8 mouse cellular contexts compared by ENCODE assay signal in genomic region chr12:55560025-55560690, GRCm38 (mm10). TPM values are rescaled to one million over a fixed set of nuclear protein-coding genes. Genes with fewer than 3 reads are reported as not detected.
A peak's percentile ranks its signal among the peaks of the same experiment; 100 is the strongest.
DNase-seq lines count a peak whose midpoint lies in the region; ATAC-seq and TF ChIP-seq lines count a peak whose summit lies in the region.

No protein-coding gene starts in this region.

- no peak for ATAC-seq in forebrain, embryonic 14.5 days
- no peak for ATAC-seq in lung, embryonic 15.5 days (ENCODE audit: borderline replicate concordance, extremely low read depth, low FRiP score, low TSS enrichment)

- 8% methylated on average over 19 of the region's 19 CpGs for WGBS in forebrain, embryonic 14.5 days
- WGBS in kidney, adult 2 months: 14% methylated on average over 19 of the region's 19 CpGs
- 11% methylated on average over 19 of the region's 19 CpGs for WGBS in lung, embryonic 15.5 days

- peak overlapping the region; percentile 39 for H3K4me2 ChIP-seq in forebrain, embryonic 14.5 days (ENCODE audit: low read length)
- H3K4me2 ChIP-seq in lung, embryonic 15.5 days: peak overlapping the region; percentile 58

- H3K27me3 ChIP-seq in testis, adult 2 months (ENCODE audit: control insufficient read depth, insufficient read depth, low read length): no peaks in the 10 kb centered on the region
- no peaks in the 10 kb centered on the region for H3K27me3 ChIP-seq in forebrain, embryonic 14.5 days (replicated peaks; ENCODE audit: control insufficient read depth, insufficient read depth, low read length)
- H3K27me3 ChIP-seq in kidney, adult 2 months (replicated peaks; ENCODE audit: control insufficient read depth, insufficient read depth, low read length): no peaks in the 10 kb centered on the region
- no peaks in the 10 kb centered on the region for H3K27me3 ChIP-seq in lung, embryonic 15.5 days

- H3K36me3 ChIP-seq in testis, adult 2 months (ENCODE audit: control insufficient read depth, insufficient read depth, low read length): no peaks in the 10 kb centered on the region
- no peaks in the 10 kb centered on the region for H3K36me3 ChIP-seq in forebrain, embryonic 14.5 days (ENCODE audit: control insufficient read depth, insufficient read depth, low read length)
- no peaks in the 10 kb centered on the region for H3K36me3 ChIP-seq in kidney, adult 2 months (ENCODE audit: control insufficient read depth, insufficient read depth, low read length)
- no peaks in the 10 kb centered on the region for H3K36me3 ChIP-seq in lung, embryonic 15.5 days

- no peak for TF ChIP-seq CTCF in testis, adult 2 months (IDR thresholded peaks at IDR 0.05; ENCODE audit: control insufficient read depth, insufficient read depth, insufficient replicate concordance, low read depth, low read length)
- no peak for TF ChIP-seq CTCF in kidney, adult 2 months (conservative IDR thresholded peaks at IDR 0.05; ENCODE audit: insufficient read depth, insufficient read length, low read depth, low read length)

- peak overlapping the region; percentile 67 for H3K4me3 ChIP-seq in testis, adult 2 months (ENCODE audit: control insufficient read depth, low read depth, low read length)
- peak overlapping the region; percentile 8; the same call in 1 of the 2 replicates for H3K4me3 ChIP-seq in forebrain, embryonic 14.5 days (ENCODE audit: low read depth, low read length)
- H3K4me3 ChIP-seq in kidney, adult 2 months (ENCODE audit: insufficient read depth, low read depth, low read length): peak overlapping the region; percentile 34
- H3K4me3 ChIP-seq in lung, embryonic 15.5 days: peak overlapping the region; percentile 36

- H3K9me3 ChIP-seq in forebrain, embryonic 14.5 days (replicated peaks; ENCODE audit: control insufficient read depth, low read length): no peaks in the 10 kb centered on the region
- no peaks in the 10 kb centered on the region for H3K9me3 ChIP-seq in lung, embryonic 15.5 days

- peaks cover 9% of the 10 kb centered on the region for H3K4me1 ChIP-seq in testis, adult 2 months (ENCODE audit: control insufficient read depth, insufficient read depth, low read length)
- peaks cover 4% of the 10 kb centered on the region; the same call in 1 of the 2 replicates for H3K4me1 ChIP-seq in forebrain, embryonic 14.5 days (ENCODE audit: control insufficient read depth, insufficient read depth, low read length)
- H3K4me1 ChIP-seq in kidney, adult 2 months (ENCODE audit: control insufficient read depth, insufficient read depth, low read length): no peaks in the 10 kb centered on the region
- H3K4me1 ChIP-seq in lung, embryonic 15.5 days: no peaks in the 10 kb centered on the region

- DNase-seq in testis, postnatal 10 days (ENCODE audit: low spot score): no peak
- no peak for DNase-seq in forebrain, embryonic 14.5 days (ENCODE audit: low spot score)
- DNase-seq in kidney, adult 2 months: peak; percentile 51
- DNase-seq in retina, embryonic 14.5 days (ENCODE audit: low spot score): peak; percentile 38
- no peak for DNase-seq in left cerebral cortex, adult 8-10 months (ENCODE audit: low spot score in 2 of 2)
- DNase-seq in B cell, adult 2 months: no peak

- H3K9ac ChIP-seq in forebrain, embryonic 14.5 days (ENCODE audit: low read length): 0 out of 2 replicates have a peak overlapping the region, but pooled peaks have one; percentile 36
- no peak overlapping the region for H3K9ac ChIP-seq in lung, embryonic 15.5 days

- TF ChIP-seq POLR2A in testis, adult 2 months (IDR thresholded peaks at IDR 0.05; ENCODE audit: control insufficient read depth, low read depth, low read length): no peak
- TF ChIP-seq POLR2A in kidney, adult 2 months (IDR thresholded peaks at IDR 0.05; ENCODE audit: low read depth, low read length): no peak

- H3K27ac ChIP-seq in testis, adult 2 months (ENCODE audit: control insufficient read depth, insufficient read depth, low read depth, low read length): no peak overlapping the region
- no peak overlapping the region for H3K27ac ChIP-seq in forebrain, embryonic 14.5 days (ENCODE audit: low read depth, low read length)
- H3K27ac ChIP-seq in kidney, adult 2 months (ENCODE audit: insufficient read depth, low read depth, low read length): no peak overlapping the region
- H3K27ac ChIP-seq in lung, embryonic 15.5 days: no peak overlapping the region

RNA-seq across cellular contexts. Expression of gene Aldoart2, which starts 4.9 kb away (rescaled TPM):
- 375 and 376 TPM in 2 replicates for polyA plus RNA-seq in testis, adult 2 months (2012; rRNA removed)
- not detected in 2 replicates for polyA plus RNA-seq in forebrain, embryonic 14.5 days (2014; fragmentation: Nextera tagmentation; extraction: Ambion mirVana)
- polyA plus RNA-seq in kidney, adult 2 months (2012; rRNA removed): 0.06 and 0.15 TPM in 2 replicates
- polyA plus RNA-seq in lung, embryonic 15.5 days (2015; fragmentation: Nextera tagmentation; extraction: Ambion mirVana): not detected in 2 replicates
- total RNA-seq in left cerebral cortex, adult 8-10 months (2022): not detected

RNA-seq across cellular contexts. Expression of gene Insm2, which starts 39.1 kb away (rescaled TPM):
- polyA plus RNA-seq in testis, adult 2 months (2012; rRNA removed): not detected in 2 replicates
- polyA plus RNA-seq in forebrain, embryonic 14.5 days (2014; fragmentation: Nextera tagmentation; extraction: Ambion mirVana): 1.9 and 2.3 TPM in 2 replicates
- polyA plus RNA-seq in kidney, adult 2 months (2012; rRNA removed): 0.09 TPM in 1 of 2 replicates, not detected in the other
- 0.39 TPM in 1 of 2 replicates, not detected in the other for polyA plus RNA-seq in lung, embryonic 15.5 days (2015; fragmentation: Nextera tagmentation; extraction: Ambion mirVana)
- under 1 TPM; 0.21 to 0.46 (median 0.24) TPM for total RNA-seq in left cerebral cortex, adult 8-10 months (2022)

Comparison
In these comparisons a context has a peak if more than half of its experiments do, and no peak if none do; other contexts are left out.
1. H3K4me3 ChIP-seq: peak in every context shown above with its lines; median percentile 67 in testis, adult 2 months; 36 in lung, embryonic 15.5 days; 34 in kidney, adult 2 months; 8 in forebrain, embryonic 14.5 days.
2. DNase-seq: peak in kidney, adult 2 months (single experiment) and retina, embryonic 14.5 days (single experiment); none in testis, postnatal 10 days (single experiment), forebrain, embryonic 14.5 days (single experiment), left cerebral cortex, adult 8-10 months (0 of 2) and B cell, adult 2 months (0 of 2).
3. RNA of gene Aldoart2, which starts 4.9 kb away (polyA plus RNA-seq): 375 to 376 TPM in testis, adult 2 months; 0.06 to 0.15 TPM in kidney, adult 2 months, not detected in forebrain, embryonic 14.5 days and not detected in lung, embryonic 15.5 days; every median in the first group is over 100 times any median in the second.